Mouse (Mus musculus) lung, adult 2 months (tissue): ENCODE results near the gene Naglu. TPM values are rescaled to one million over a fixed set of nuclear protein-coding genes. Genes with fewer than 3 reads are reported as not detected.

ENCODE experiments used
- DNase-seq: peaks from one replicate; pipeline ENCODE4 v3.0.0; 2022
- H3K4me1 ChIP-seq: fragments of 200-500 bp; 2 replicates; pipeline ENCODE4 v1.6.1; 2011; ENCODE audit warnings: low read length; ENCODE audit not compliant: control insufficient read depth, insufficient read depth
- H3K4me3 ChIP-seq: fragments of 200-500 bp; replicated peaks from 2 replicates; pipeline ENCODE3; 2011; ENCODE audit warnings: low read depth, mild to moderate bottlenecking, control low read depth, low read length; ENCODE audit errors: extremely low read depth
- CTCF ChIP-seq: fragments of 200-500 bp; IDR thresholded peaks from 2 replicates; pipeline ENCODE4 v1.5.1; 2011; ENCODE audit warnings: mild to moderate bottlenecking, low read length, control low read depth; ENCODE audit not compliant: insufficient read depth
- POLR2A ChIP-seq: fragments of 200-500 bp; IDR thresholded peaks from 2 replicates; pipeline ENCODE4 v1.6.1; 2011; ENCODE audit warnings: low read depth, mild to moderate bottlenecking, control low read depth, low read length, borderline replicate concordance; ENCODE audit errors: extremely low read depth
- WGBS: fragments of 180-500 bp; shearing (Covaris S2); methylation state at CpG from one replicate; pipeline ENCODE4 v1.1.7; 2018; 5-methylcytosine and 5-hydroxymethylcytosine counted together
- polyA plus RNA-seq: library from polyadenylated mRNA; depleted of rRNA; stranded (reverse); fragments of >200 nt; gene quantifications from 2 replicates; pipeline ENCODE4 v1.2.3, GENCODE M21; 2012

Naglu gene
- polyA plus RNA-seq, 1 experiment: 32.2 TPM

- DNase-seq: no peak
- WGBS: 49% methylated on average over 10 of the region's 10 CpGs
- H3K4me3 ChIP-seq: no peak overlapping the region
- TF ChIP-seq CTCF (no peak), POLR2A (no peak)
- peaks cover 14% of the 10 kb centered on the region for H3K4me1 ChIP-seq
These were observed 16.9 kb upstream of the Naglu start for GRCm38 (mm10) chr11:101052751-101053473.

DNA sequence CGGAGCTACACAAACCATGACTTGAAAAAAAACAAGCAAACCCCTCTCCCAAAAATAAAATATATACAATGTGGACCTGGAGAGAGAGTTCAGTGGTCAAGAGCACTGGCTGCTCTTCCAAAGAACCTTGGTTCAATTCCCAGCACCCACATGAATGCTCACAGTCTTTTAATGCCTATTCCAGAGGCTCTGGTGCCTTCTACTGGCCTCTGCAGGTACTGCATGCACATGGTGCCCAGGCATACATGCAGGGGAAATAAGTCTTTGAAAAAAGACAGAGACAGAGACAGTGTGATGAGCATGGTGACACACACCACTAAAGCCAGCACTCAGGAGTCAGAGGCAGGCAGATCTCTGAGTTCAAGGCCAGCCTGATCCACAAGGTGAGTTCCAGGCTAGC is 15.8 kb upstream of the Naglu start:
- 97% methylated on average over 1 of the region's 1 CpGs for WGBS
- DNase-seq: no peak
- no peak for TF ChIP-seq POLR2A
- peak; percentile 45 for TF ChIP-seq CTCF
- Histone ChIP-seq H3K4me3 (no peak overlapping the region), H3K4me1 (peaks cover 21% of the 10 kb centered on the region)

GRCm38 (mm10) chr11:101055418-101055817 is 14.4 kb upstream of the Naglu start:
- TF ChIP-seq POLR2A: no peak
- TF ChIP-seq CTCF: no peak
- no peak for DNase-seq
- Histone ChIP-seq H3K4me3 (no peak overlapping the region), H3K4me1 (peaks cover 28% of the 10 kb centered on the region)
- 53% methylated on average over 14 of the region's 14 CpGs for WGBS

- peaks cover 36% of the 10 kb centered on the region for H3K4me1 ChIP-seq
- peak; percentile 75 for DNase-seq
- TF ChIP-seq CTCF (no peak), POLR2A (no peak)
- WGBS: 26% methylated on average over 8 of the region's 8 CpGs
- no peak overlapping the region for H3K4me3 ChIP-seq
These were observed 12.9 kb upstream of the Naglu start for GRCm38 (mm10) chr11:101056885-101057284.

DNA sequence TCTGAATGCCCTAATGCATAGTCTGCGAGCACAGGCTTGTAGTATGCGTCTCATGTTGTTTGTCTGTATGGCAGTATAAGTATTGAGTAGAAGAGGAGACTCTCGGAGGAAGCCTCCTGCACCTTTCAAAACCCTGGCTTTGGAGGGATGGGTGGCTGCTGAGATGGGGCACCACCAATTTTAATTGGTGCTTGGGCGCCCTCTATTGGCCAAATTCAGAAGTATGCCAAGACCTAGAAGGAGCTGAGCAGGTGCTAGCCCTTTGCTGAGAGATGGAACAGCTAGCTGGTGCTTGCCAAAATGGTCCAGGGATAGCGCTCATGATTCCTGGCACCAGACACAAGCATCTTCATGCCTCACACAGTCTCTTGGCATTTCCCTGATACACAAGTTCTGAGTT is 12.0 kb upstream of the Naglu start:
- peak; percentile 85 for DNase-seq
- WGBS: 21% methylated on average over 5 of the region's 5 CpGs
- Histone ChIP-seq H3K4me3 (no peak overlapping the region), H3K4me1 (peaks cover 45% of the 10 kb centered on the region)
- TF ChIP-seq CTCF: peak; percentile 70
- no peak for TF ChIP-seq POLR2A

DNA sequence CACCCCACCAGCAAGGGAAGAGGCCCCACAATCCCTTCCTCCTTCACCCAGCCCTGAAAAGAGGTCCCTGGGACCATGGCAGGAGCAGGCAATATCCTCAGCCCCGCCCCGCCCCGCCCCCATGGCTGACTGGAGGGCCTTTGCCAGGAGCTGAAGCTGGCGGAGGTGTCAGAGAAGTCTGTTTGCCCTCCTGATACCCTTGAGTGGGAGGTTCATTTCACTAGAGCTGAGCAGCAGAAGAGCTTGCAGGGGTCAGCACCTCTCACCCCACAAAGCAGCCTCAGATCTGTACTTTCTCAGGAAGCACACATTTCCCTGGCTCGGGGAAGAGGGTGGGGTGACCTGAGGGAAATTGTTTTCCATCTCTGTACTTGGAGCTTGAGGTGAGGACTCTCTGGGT is 11.1 kb upstream of the Naglu start:
- WGBS: 39% methylated on average over 5 of the region's 5 CpGs
- Histone ChIP-seq H3K4me1 (peaks cover 53% of the 10 kb centered on the region), H3K4me3 (no peak overlapping the region)
- TF ChIP-seq CTCF (no peak), POLR2A (no peak)
- DNase-seq: no peak

- peaks cover 60% of the 10 kb centered on the region for H3K4me1 ChIP-seq
- no peak for TF ChIP-seq POLR2A
- TF ChIP-seq CTCF: no peak
- H3K4me3 ChIP-seq: no peak overlapping the region
- DNase-seq: no peak
- WGBS: 80% methylated on average over 10 of the region's 10 CpGs
These were observed 10.3 kb upstream of the Naglu start for GRCm38 (mm10) chr11:101059473-101059872.

DNA sequence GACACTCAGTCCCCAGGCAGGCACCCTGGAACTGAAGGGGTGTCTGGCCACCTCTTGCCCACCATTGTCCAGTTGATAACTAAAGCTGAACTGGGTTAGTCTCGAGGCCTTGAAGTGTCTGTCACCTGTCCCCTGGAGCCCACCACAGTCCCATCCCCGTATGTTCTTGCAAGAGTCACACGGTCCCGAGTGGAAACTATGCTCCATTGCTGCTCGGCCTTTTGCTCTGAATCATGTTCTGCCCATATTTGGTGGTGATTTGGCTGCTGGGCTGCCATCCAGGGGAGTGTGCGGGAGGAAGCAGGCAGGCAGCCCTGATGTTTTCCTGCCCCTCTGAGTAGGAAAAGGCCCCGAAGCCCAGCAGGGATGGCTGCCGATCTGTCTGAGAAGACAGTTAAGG is 9.7 kb upstream of the Naglu start:
- H3K4me1 ChIP-seq: peaks cover 63% of the 10 kb centered on the region
- 0 out of 2 replicates have a peak, but pooled peaks have one; percentile 3 for TF ChIP-seq CTCF
- no peak for TF ChIP-seq POLR2A
- 6% methylated on average over 8 of the region's 8 CpGs for WGBS
- no peak overlapping the region for H3K4me3 ChIP-seq
- peak; percentile 63 for DNase-seq

GRCm38 (mm10) chr11:101061049-101061448 is 8.8 kb upstream of the Naglu start:
- no peak for TF ChIP-seq CTCF
- no peak for TF ChIP-seq POLR2A
- no peak overlapping the region for H3K4me3 ChIP-seq
- DNase-seq: no peak
- 88% methylated on average over 5 of the region's 5 CpGs for WGBS
- H3K4me1 ChIP-seq: peaks cover 58% of the 10 kb centered on the region

DNA sequence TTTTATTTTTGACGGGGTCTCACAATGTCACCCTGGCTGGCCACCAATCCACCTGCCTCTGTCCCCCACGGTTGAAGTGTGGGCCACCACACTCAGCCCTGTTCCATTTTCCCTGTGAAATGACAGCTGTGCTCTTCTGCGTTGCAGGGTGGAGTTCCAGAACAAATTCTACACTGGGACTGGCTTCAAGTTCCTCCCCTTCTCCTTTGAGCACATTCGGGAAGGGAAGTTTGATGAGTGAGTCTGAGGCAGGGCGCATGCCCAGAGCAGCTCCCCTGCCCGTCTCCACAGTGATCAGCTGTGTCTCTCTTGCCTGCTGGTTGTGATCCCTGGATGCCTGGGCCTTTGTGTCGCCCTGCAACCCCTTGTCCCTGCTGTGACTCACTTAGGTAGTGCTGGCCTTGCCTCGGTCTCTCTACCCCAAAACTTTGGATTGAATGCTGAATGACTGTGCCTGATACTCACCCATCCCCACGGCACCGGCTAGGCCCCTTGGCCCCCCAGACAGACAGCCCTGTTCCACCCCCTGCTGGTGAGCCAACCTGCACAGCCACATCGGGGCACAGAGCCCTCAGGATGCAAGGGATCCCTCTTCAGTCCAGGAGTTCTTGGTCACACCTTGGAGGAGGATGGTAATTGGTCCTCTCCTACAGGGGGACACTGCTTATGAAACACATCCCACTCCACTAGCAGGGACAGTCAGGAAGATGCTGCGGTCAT is 7.5 kb upstream of the Naglu start:
- no peak overlapping the region for H3K4me3 ChIP-seq
- TF ChIP-seq CTCF (no peak), POLR2A (peak; percentile 39; the same call in 1 of the 2 replicates)
- no peak for DNase-seq
- peaks cover 59% of the 10 kb centered on the region for H3K4me1 ChIP-seq
- 45% methylated on average over 12 of the region's 12 CpGs for WGBS
